Mouse (Mus musculus) forebrain, postnatal 0 days (tissue): ENCODE data around the gene Thap4. TPM values are rescaled to one million over a fixed set of nuclear protein-coding genes. Genes with fewer than 3 reads are reported as not detected.
"Not testable (repeated sequence)": the region's sequence is repeated elsewhere in the genome, so short reads cannot be mapped to it uniquely, and the experiment has no call there.

Experiments used
- ATAC-seq: fragments of 200-750 bp; cut with Nextera tagmentation; 2 replicates; pipeline ENCODE4 v1.8.0; 2017; ENCODE audit warnings: mild to moderate bottlenecking, moderate library complexity
- DNase-seq: peaks from one replicate; pipeline ENCODE4 v3.0.0-alpha.2; 2015
- H3K27ac ChIP-seq: fragments of 300-500 bp; sonication (generic); 2 replicates; pipeline ENCODE4 v1.5.1; 2014; ENCODE audit warnings: low read depth, mild to moderate bottlenecking, antibody characterized with exemption, low read length, moderate library complexity, mixed read lengths
- H3K27me3 ChIP-seq: fragments of 300-500 bp; sonication (generic); 2 replicates; pipeline ENCODE4 v1.6.1; 2014; ENCODE audit warnings: mild to moderate bottlenecking, low read length, mixed read lengths; ENCODE audit not compliant: insufficient read depth
- H3K36me3 ChIP-seq: fragments of 300-500 bp; sonication (generic); 2 replicates; pipeline ENCODE4 v1.6.1; 2014; ENCODE audit warnings: mild to moderate bottlenecking, moderate library complexity; ENCODE audit not compliant: insufficient read depth
- H3K4me1 ChIP-seq: fragments of 300-500 bp; sonication (generic); 2 replicates; pipeline ENCODE4 v1.6.1; 2014; ENCODE audit warnings: antibody characterized with exemption; ENCODE audit not compliant: insufficient read depth
- H3K4me2 ChIP-seq: fragments of 300-500 bp; sonication (generic); 2 replicates; pipeline ENCODE4 v1.6.1; 2014; ENCODE audit warnings: low read depth, mild to moderate bottlenecking, moderate library complexity
- H3K4me3 ChIP-seq: fragments of 300-500 bp; sonication (generic); 2 replicates; pipeline ENCODE4 v1.5.1; 2014; ENCODE audit warnings: low read depth, low read length, mixed read lengths
- H3K9ac ChIP-seq: fragments of 300-500 bp; sonication (generic); 2 replicates; pipeline ENCODE4 v1.6.1; 2014; ENCODE audit warnings: mild to moderate bottlenecking
- H3K9me3 ChIP-seq: fragments of 300-500 bp; sonication (generic); 2 replicates; pipeline ENCODE4 v1.6.1; 2016; ENCODE audit warnings: low read length
- CTCF ChIP-seq: sonication (generic); IDR thresholded peaks from 2 replicates; pipeline ENCODE4 v1.5.1; 2016; ENCODE audit warnings: antibody characterized with exemption, control low read depth, low read depth
- WGBS: fragments of 180-500 bp; shearing (Covaris S2); extraction: QIAGEN DNeasy Blood & Tissue Kit; methylation state at CpG from one replicate; pipeline ENCODE4 v1.1.7; 2014; 5-methylcytosine and 5-hydroxymethylcytosine counted together
- polyA plus RNA-seq: library from polyadenylated mRNA; unstranded; fragments of >200 nt; fragmentation: Nextera tagmentation; extraction: Ambion mirVana; gene quantifications from 2 replicates; pipeline ENCODE4 v1.2.1, GENCODE M21; 2015
- total RNA-seq: library from RNA; depleted of rRNA; stranded (reverse); fragments of >200 nt; gene quantifications from 2 replicates; pipeline ENCODE4 v1.2.3, GENCODE M21; 2014

The Thap4 gene
- total and polyA plus RNA-seq, 2 experiments from 2014 or later, result 51.2 to 71.3 TPM

GRCm38 (mm10) chr1:93794526-93794925, 39.9 kb upstream of the Thap4 start:
- Histone ChIP-seq H3K9ac (no peak overlapping the region), H3K4me3 (no peak overlapping the region), H3K27me3 (no peaks in the 10 kb centered on the region), H3K36me3 (peaks cover 70% of the 10 kb centered on the region), H3K9me3 (no peaks in the 10 kb centered on the region), H3K4me1 (no peaks in the 10 kb centered on the region), H3K27ac (no peak overlapping the region), H3K4me2 (no peak overlapping the region)
- ATAC-seq (no peak), DNase-seq (no peak)
- TF ChIP-seq CTCF, result no peak
- 96% methylated on average over 8 of the region's 8 CpGs for WGBS

GRCm38 (mm10) chr1:93786912-93787311, 32.2 kb upstream of the Thap4 start:
- H3K27ac ChIP-seq, result no peak overlapping the region
- peaks cover 82% of the 10 kb centered on the region for H3K36me3 ChIP-seq
- H3K4me1 ChIP-seq, result no peaks in the 10 kb centered on the region
- no peaks in the 10 kb centered on the region for H3K9me3 ChIP-seq
- H3K9ac ChIP-seq, result no peak overlapping the region
- H3K4me3 ChIP-seq, result no peak overlapping the region
- DNase-seq (no peak), ATAC-seq (no peak)
- no peak for TF ChIP-seq CTCF
- no peak overlapping the region for H3K4me2 ChIP-seq
- H3K27me3 ChIP-seq, result no peaks in the 10 kb centered on the region
- WGBS, result 85% methylated on average over 2 of the region's 2 CpGs

GRCm38 (mm10) chr1:93776686-93777085, 22.0 kb upstream of the Thap4 start:
- ATAC-seq, result no peak
- H3K9me3 ChIP-seq, result no peaks in the 10 kb centered on the region
- 87% methylated on average over 5 of the region's 5 CpGs for WGBS
- no peaks in the 10 kb centered on the region for H3K27me3 ChIP-seq
- no peak for DNase-seq
- no peak for TF ChIP-seq CTCF
- peaks cover 53% of the 10 kb centered on the region for H3K36me3 ChIP-seq
- H3K9ac ChIP-seq, result no peak overlapping the region
- no peak overlapping the region for H3K4me2 ChIP-seq
- H3K4me1 ChIP-seq, result no peaks in the 10 kb centered on the region
- H3K4me3 ChIP-seq, result no peak overlapping the region
- no peak overlapping the region for H3K27ac ChIP-seq

GRCm38 (mm10) chr1:93769901-93770300, 15.2 kb upstream of the Thap4 start:
- 96% methylated on average over 3 of the region's 3 CpGs for WGBS
- Histone ChIP-seq H3K9me3 (no peaks in the 10 kb centered on the region), H3K27ac (no peak overlapping the region), H3K9ac (no peak overlapping the region), H3K36me3 (peaks cover 21% of the 10 kb centered on the region; the same call in 1 of the 2 replicates), H3K27me3 (no peaks in the 10 kb centered on the region), H3K4me1 (no peaks in the 10 kb centered on the region), H3K4me2 (no peak overlapping the region), H3K4me3 (no peak overlapping the region)
- ATAC-seq, result no peak
- no peak for TF ChIP-seq CTCF
- no peak for DNase-seq

GRCm38 (mm10) chr1:93767600-93767999, 12.9 kb upstream of the Thap4 start:
- Histone ChIP-seq H3K4me1 (no peaks in the 10 kb centered on the region), H3K27ac (no peak overlapping the region), H3K27me3 (no peaks in the 10 kb centered on the region), H3K36me3 (peaks cover 21% of the 10 kb centered on the region; the same call in 1 of the 2 replicates), H3K4me3 (no peak overlapping the region), H3K9me3 (no peaks in the 10 kb centered on the region), H3K4me2 (no peak overlapping the region), H3K9ac (no peak overlapping the region)
- ATAC-seq (no peak), DNase-seq (no peak)
- TF ChIP-seq CTCF, result no peak
- WGBS, result 95% methylated on average over 6 of the region's 6 CpGs

GRCm38 (mm10) chr1:93764871-93765591, 10.4 kb upstream of the Thap4 start:
- DNase-seq (no peak), ATAC-seq (no peak)
- Histone ChIP-seq H3K4me3 (no peak overlapping the region), H3K4me2 (no peak overlapping the region), H3K27ac (no peak overlapping the region), H3K9me3 (no peaks in the 10 kb centered on the region), H3K4me1 (no peaks in the 10 kb centered on the region), H3K27me3 (no peaks in the 10 kb centered on the region), H3K9ac (no peak overlapping the region), H3K36me3 (peaks cover 20% of the 10 kb centered on the region; the same call in 1 of the 2 replicates)
- no peak for TF ChIP-seq CTCF
- WGBS, result 93% methylated on average over 9 of the region's 9 CpGs

- WGBS, result 94% methylated on average over 3 of the region's 3 CpGs
- ATAC-seq, H3K9me3 ChIP-seq: not testable (repeated sequence)
These were observed 8.9 kb upstream of the Thap4 start for GRCm38 (mm10) chr1:93763531-93763930.

More at GRCm38 (mm10) chr1:93763531-93763930, 8.9 kb upstream of the Thap4 start:
- H3K9ac ChIP-seq, H3K27me3 ChIP-seq, H3K4me1 ChIP-seq, H3K4me3 ChIP-seq, H3K27ac ChIP-seq, DNase-seq, H3K4me2 ChIP-seq, H3K36me3 ChIP-seq: not testable (repeated sequence)
